Mouse (Mus musculus): Measurements from ENCODE around the gene Ephb2.

Ephb2 gene

DNA sequence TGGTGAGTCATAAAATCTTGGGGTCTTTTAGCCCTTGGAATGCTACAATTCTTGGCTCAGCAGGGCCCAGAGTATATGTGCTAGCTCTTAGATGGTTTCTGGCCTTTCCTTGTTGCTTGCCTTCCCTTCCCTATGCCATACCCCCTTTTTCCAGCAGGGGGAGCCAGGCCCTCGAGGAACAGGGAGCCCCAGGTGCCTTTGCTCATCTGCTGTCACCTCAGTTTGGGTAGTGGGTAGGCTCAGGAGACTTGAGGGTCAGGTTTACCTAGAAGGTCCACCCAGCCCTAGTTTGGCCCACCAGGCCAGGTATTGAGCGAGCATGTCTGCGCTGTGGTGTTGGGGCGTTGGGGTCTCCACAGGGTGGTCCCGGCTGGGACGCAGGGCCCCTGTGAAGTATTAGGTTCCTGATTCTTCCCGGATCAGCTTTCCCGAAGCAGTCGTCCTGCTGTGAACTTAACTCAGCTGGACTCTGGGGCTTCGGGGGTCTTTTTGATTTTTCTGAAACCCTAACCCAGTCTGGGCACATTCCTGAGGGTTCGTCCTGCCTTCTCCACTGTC, 186.8 kb downstream of the Ephb2 start:
- DNase-seq: peak; percentile 92 to 93

GRCm38 (mm10) chr4:136638890-136639289, 196.9 kb downstream of the Ephb2 start:
- peak; percentile 52 to 59 for DNase-seq

DNA sequence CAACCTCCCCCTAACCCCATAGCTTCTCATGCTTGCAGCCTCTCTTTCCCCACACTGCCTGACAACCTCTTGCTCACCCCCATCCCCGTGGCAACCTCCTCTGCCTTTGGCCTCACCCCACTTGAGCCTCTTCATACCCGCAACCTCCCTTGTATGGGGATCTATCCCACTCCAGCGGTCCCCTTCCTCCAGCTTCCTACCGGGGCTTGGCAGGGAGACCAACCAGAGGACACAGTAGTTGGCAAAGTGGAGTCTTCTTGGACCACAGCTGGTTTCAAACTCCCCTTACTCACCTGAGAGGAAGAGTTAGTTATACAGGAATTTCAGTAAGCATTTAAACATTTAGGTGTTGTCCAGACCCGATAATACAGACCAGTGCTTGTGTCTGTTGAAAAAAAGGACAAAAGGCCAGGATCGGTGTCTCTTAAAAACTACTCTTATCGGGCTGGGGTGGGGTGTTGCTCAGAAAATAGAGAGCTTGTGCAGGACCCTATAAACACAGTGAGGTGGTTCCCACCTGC, 197.5 kb downstream of the Ephb2 start:
- DNase-seq: no peak

GRCm38 (mm10) chr4:136637563-136638229, 198.1 kb downstream of the Ephb2 start:
- DNase-seq: peak; percentile 63 to 77

GRCm38 (mm10) chr4:136636983-136637562, 198.7 kb downstream of the Ephb2 start:
- DNase-seq: no peak

DNA sequence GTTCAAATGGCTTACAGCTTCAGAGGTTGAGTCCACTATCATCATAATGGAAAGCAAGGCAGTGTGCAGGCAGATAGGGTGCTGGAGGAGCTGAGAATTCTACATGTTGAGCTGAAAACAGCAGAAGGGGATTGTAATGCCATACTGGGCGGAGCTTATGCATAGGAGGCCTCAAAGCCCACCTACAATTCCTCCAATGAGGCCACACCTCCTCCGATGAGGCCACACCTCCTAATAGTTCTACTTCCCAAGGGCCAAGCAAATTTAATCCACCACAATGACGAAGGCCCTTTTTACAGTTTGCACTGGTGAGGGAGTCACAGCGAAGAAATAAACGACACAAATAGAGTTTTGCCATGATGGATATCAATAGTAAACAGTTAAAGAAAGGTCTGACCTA, 199.3 kb downstream of the Ephb2 start:
- no peak for DNase-seq

- no peak for DNase-seq
Measured at GRCm38 (mm10) chr4:136635995-136636394, 199.8 kb downstream of the Ephb2 start.

DNA sequence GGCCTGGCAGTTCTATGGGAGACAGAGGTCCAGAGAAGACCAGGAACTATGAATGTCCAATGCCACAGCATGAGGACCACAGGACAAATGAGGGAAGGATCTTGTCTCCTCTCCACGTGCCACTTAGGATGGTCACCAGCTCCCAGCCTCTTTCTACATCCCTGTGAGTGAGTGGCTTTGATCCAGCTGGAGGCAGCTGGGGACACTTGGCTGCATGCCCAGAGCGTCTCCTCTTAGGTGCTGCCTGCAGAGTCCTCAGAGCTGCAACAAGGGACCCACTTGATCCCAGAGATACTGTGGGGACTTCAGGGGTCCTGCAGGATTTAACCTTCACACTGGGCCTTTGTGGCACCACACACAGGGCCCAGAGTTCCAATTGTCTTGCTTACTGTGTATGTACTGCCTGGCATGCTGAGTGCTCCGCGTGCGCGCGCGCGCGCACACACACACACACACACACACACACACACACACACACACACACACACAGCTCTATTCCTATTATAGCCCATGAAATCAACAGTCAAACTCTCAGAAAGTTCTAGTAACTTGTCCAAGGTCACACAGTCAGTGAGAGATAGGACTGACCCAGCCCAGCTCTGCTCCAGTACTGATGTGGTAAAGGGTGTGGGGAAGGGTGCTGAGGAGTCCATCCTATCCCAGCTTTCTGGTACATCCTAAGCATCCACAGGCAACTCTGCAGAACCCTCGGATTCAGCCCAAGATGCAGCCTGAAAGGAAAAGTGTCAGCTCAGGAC, 204.4 kb downstream of the Ephb2 start:
- peak; percentile 37 to 58 for DNase-seq

- no peak for DNase-seq
Measured at GRCm38 (mm10) chr4:136626590-136626989, 209.2 kb downstream of the Ephb2 start.

- no peak for DNase-seq
Measured at GRCm38 (mm10) chr4:136622388-136622787, 213.4 kb downstream of the Ephb2 start, which contains the start of gene Lactbl1. TSS of gene Lactbl1 (plus strand) at chr4:136622621.

DNA sequence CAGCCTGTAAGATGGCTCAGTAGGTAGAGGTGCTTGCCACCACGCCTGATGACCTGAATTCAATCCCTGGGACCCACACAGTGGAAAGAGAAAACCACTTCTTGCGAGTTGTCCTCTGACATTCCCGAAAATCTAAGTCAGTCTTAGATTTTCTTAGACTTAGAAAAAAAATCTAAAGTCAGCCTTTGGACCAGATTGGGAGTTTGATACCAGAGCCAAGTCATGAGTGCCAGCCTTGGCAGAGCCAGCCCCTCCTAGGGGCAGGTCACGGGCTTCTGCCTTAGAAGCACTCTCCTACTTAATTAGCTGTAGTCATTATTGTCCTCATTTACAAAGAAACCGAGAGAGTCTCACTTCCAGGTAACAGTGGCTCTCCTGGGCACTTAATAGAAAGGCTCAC, 213.8 kb downstream of the Ephb2 start:
- DNase-seq: no peak

GRCm38 (mm10) chr4:136621336-136621735, 214.5 kb downstream of the Ephb2 start:
- peak in 1 of 2 experiments; percentile 26 for DNase-seq

DNA sequence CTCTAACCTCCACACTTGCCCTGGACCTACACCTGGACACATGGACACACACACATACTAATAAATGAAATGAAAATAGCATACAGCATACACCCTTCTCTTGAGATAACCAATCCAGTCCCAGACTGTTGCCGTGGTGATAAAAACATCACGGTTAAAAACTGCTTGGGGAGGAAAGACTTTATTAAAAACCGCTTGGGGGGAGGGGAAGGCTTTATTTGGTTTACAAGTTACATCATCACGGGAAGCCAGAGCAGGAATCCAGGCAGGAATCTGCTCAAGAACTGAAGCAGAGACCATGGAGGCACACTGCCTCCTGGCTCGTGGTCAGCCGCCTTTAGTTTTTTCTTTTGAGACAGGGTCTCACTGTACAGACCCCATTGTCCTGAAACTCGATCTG, 222.1 kb downstream of the Ephb2 start:
- no peak for DNase-seq

GRCm38 (mm10) chr4:136610387-136610856, 225.4 kb downstream of the Ephb2 start, which contains the start of gene Tex46:
TSS of gene Tex46 (plus strand) at chr4:136610437.
- no peak for DNase-seq

- DNase-seq: no peak
Measured at GRCm38 (mm10) chr4:136605756-136606485, 229.9 kb downstream of the Ephb2 start.

DNA sequence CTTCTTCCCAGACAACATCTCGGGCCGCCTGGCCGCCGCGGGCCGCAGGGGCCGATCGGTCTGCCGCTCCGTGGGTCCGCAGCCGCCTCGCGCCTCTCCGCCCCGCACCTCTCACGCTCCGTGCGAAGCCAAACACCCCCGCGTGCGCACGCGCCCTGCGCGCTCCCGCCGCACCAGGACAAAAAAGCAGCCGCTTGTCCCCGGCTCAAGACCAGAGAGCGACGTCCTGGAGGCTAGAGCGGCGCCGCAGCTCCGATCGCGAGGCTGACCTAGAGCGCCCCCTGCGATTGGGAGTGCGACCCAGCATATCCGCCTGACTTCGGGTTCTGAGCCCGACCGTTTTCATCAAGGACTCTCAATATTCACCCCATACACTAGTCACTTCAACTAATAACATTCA, 233.2 kb downstream of the Ephb2 start, which contains the start of gene Kdm1a:
Gene Kdm1a, minus strand, starts transcription at position 156 of the 400 bp plus-strand sequence.
- peak; percentile 98 to 99 for DNase-seq

- DNase-seq: peak; percentile 55 to 72
Measured at GRCm38 (mm10) chr4:136602018-136602554, 233.7 kb downstream of the Ephb2 start.

DNA sequence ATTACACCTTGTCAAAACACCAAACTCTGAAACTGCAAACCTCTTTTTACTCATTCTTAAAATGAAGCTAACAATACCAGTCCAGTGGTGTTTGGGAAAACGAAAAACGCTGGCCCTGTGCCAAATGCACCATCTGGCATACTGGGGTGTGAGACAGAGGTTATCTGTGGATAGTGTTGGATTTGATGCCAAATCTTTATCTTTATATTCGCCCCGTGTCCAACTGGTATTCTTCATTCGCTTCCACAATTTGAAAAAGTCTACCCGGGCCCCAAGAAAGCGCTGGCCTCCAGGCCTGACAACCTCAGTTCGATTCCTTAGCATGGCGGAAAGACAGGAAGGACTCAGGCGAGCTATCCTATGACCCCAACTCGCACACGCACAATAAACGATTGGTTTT, 234.3 kb downstream of the Ephb2 start:
- DNase-seq: peak; percentile 78 to 83

DNA sequence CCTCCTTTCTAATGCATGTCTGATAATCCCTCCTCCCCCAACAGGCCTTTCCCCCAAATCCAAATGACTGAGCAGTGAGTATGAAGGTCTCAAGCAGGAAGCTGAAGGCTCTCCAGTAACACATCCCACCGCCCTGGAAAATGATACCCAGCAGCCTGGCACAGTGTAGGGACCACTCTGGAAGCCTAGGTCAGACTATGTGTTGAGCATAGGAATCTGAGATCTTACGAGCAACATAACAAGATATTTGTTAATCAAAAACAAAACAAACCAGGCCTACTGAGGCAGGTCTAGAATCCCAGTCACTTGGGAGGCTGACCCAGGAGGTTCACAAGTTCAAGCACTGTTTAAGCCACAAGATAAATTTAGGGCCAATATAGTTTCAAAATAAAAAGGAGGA, 235.3 kb downstream of the Ephb2 start:
- DNase-seq: no peak

- DNase-seq: no peak
Measured at GRCm38 (mm10) chr4:136599869-136600268, 235.9 kb downstream of the Ephb2 start.

GRCm38 (mm10) chr4:136598268-136598876, 237.4 kb downstream of the Ephb2 start:
- DNase-seq: no peak
